Mouse (Mus musculus) heart, adult 10 weeks (tissue): ENCODE results near the gene Apba3. TPM values are rescaled to one million over a fixed set of nuclear protein-coding genes. Genes with fewer than 3 reads are reported as not detected.

Experiments
- polyA plus RNA-seq: library from polyadenylated mRNA; stranded (reverse); fragments of 350-450 nt; fragmentation: Illumina TruSeq; extraction: RNeasy Lipid Tissue Mini Kit (QIAGEN cat#74804); gene quantifications from one replicate; pipeline ENCODE4 v1.2.3, GENCODE M21; 2014; ENCODE audit warnings: low read depth, low replicate concordance

Apba3 gene
- 90.2 TPM for polyA plus RNA-seq

GRCm38 (mm10) chr10:81266211-81267105, at the start of gene Apba3, which contains the start of gene Mrpl54:
Gene Apba3 (plus strand): TSS chr10:81266960.
Gene Mrpl54 (minus strand): TSS chr10:81266934.

GRCm38 (mm10) chr10:81230438-81231332, 36.1 kb upstream of the Apba3 start, which contains the start of gene Atcay:
Gene Atcay (minus strand): TSS chr10:81230833.

DNA sequence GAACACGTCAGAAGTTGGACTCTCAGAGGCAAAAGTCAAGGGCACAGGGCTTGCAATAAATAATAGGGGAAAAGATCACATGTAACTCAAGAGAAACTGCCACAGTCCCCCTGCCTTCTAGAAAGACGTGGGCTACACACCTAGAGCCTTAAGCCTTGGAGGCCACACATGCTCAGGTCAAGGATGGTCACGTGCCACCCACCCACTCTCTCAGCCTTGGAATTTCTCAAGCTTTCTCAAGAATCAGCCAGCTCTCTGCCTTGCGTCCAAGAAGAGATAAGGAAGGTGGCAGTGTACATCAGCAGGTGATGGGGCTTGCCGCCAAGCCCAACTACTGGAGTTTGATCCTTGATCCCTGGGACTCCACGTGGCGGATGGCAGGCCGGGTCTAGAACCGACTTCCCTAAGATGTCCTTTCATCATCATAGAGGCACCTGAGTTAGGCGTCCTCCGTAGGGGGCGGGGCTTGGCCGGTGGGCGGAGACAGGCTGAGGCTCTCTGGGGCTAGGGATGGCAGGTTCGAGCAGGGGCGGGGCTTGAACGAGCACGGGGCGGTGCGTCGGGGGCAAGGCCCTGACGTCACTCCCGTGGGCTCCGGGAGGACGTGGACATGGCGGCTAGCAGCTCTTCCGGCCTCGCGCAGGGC, 34.1 kb upstream of the Apba3 start, which contains the start of gene Zfr2:
Zfr2 (plus strand) TSS at position 576 of the 646 bp plus-strand sequence.

DNA sequence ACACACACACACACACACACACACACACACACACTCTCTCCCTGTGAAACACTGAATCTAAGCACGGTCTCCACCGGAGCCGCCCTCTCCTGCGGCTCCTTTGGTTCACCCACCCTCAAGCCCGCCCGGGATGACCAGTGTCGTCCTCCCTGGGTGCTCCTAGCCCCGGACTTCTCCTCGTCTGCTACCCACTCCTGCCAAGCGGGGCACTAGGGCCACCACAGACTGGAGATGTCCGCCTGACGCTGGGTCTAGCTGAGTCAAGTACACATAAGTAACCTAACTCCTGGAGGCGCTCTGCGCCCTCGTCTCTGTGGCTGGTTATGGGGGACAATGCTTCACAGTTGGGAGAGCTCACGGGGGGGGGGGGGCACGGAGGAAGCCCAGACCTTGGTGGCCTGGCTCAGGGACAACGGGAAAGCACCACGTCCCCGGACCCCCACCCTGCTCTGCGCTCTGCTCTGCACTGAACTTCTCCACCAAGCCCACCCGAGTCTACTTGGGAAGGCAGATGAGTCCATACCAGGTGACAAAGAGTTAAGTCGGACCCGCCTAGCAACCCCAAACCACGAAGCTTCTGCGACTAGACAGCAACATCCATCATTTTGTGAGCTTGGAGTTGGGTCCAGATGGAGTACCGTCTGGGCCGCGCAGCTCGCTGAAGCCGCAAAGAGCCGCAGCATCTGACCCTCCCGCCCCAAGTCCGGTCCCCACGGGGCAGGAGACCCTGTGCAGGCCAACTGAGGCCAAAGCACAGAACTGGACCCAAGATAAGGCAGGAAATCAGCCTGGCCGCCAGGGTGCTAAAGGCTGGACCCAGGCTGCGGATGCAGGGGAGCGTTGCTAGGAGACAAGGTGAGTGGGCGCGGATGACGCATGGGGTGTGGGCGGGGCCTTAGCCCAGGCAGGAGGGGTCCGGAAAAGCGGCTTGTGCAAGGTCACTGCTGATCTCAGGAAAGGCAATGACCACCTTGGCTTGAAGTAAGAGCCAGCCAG, 14.0 kb upstream of the Apba3 start, which contains the start of gene Matk:
Matk (plus strand) TSS at position 512 of the 996 bp plus-strand sequence.

DNA sequence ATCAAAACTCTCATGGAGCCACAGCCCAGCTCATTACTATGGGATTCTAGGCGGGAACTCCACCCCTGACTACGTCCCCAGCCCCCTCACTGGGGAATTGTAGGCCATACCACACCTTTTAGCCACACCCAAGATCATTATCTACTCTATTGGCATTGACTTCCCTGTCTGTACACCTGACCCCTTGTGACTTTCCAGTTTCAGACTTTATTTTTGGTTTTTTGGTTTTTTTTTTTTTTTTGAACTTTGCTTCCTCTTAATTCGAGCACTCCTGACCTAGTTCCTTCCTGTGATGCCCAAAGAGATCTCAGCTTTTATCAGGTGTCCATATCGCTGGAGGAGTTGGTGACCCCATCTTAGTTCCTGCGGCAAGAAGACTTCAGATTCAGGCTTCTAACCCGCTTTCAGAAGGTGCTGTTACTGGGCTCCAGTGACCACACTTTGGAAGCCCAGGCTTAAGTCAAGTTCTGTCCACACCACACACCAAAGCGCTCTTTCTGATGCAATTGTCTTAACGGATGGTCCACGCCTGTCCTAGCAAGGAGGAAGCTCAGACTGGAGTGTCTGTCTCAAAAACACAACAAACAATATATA, 24.8 kb downstream of the Apba3 start, which contains the start of gene Tjp3:
Tjp3 (minus strand) TSS at position 71 of the 594 bp plus-strand sequence.

DNA sequence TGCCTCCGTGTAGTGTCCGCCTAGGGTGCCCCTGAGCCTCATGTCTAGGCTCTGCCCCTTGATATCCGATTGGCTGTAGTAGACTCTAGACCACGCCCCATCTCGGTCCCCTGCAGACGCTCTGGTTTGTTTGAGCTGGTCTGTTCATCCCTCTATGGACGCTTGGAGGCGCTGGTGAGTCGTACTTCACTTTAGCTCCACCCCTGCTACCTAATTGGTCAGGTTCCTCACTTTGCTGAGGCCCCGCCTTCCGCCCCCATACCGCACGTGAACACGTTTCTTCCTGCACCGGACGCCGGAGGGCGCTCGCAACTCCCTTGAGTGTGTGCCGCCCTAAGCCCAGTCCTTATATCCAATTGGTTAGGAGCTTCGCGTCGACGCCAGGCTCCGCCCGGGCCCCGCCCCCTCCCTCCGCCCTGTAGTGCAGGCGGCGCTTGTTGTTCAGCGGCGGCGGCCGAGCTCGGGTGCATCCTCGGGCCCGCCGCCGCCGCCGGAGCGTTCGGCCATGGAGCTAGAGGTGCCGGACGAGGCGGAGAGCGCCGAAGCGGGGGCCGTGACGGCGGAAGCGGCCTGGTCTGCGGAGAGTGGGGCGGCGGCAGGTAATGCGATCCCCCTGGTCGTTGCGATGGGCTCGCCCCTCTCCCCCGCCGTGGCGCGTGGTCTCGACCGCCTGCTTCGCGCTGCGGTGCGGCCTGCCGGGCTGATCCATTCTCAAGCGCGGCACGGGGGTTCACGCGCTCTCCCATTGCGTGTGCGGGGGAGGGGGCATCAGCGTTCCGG, 26.0 kb downstream of the Apba3 start, which contains the start of gene Pip5k1c:
Pip5k1c (plus strand) TSS at position 410 of the 780 bp plus-strand sequence.

GRCm38 (mm10) chr10:81320550-81321347, 54.0 kb downstream of the Apba3 start, which contains the start of gene Cactin:
Gene Cactin (plus strand): TSS chr10:81321103.

Other genes starting within 250 kb of the Apba3 start
- gene Diras1, start 241.3 kb upstream of the Apba3 start, polyA plus RNA-seq: not detected
- gene Slc39a3, start 229.5 kb upstream of the Apba3 start, polyA plus RNA-seq: 13.6 TPM
- gene Sgta, start 206.8 kb upstream of the Apba3 start, polyA plus RNA-seq: 90.2 TPM
- gene Thop1, start 196.9 kb upstream of the Apba3 start, polyA plus RNA-seq: 12.6 TPM
- 0.26 TPM for gene Creb3l3, start 168.1 kb upstream of the Apba3 start, polyA plus RNA-seq
- gene Map2k2, start 161.0 kb upstream of the Apba3 start, polyA plus RNA-seq: 88.4 TPM
- gene Zbtb7a, start 131.7 kb upstream of the Apba3 start, polyA plus RNA-seq: 17.1 TPM
- gene Pias4, start 99.0 kb upstream of the Apba3 start, polyA plus RNA-seq: 17.0 TPM
- 1,037 TPM for gene Eef2, start 90.3 kb upstream of the Apba3 start, polyA plus RNA-seq
- 33.0 TPM for gene Dapk3, start 84.0 kb upstream of the Apba3 start, polyA plus RNA-seq
- not detected for gene 4930442H23Rik, start 83.1 kb upstream of the Apba3 start, polyA plus RNA-seq
- 4.1 TPM for gene Nmrk2, start 64.9 kb upstream of the Apba3 start, polyA plus RNA-seq
- gene Atcay, start 36.1 kb upstream of the Apba3 start, polyA plus RNA-seq: not detected
- 3.0 TPM for gene Zfr2, start 33.8 kb upstream of the Apba3 start, polyA plus RNA-seq
- 0.47 TPM for gene Matk, start 14.0 kb upstream of the Apba3 start, polyA plus RNA-seq
- gene Mrpl54, start within 50 bp of the Apba3 start, polyA plus RNA-seq: 123 TPM
- gene Tjp3, start 24.6 kb downstream of the Apba3 start, polyA plus RNA-seq: not detected
- 26.5 TPM for gene Pip5k1c, start 26.0 kb downstream of the Apba3 start, polyA plus RNA-seq
- 15.5 TPM for gene Cactin, start 54.1 kb downstream of the Apba3 start, polyA plus RNA-seq
- gene Tbxa2r, start 61.8 kb downstream of the Apba3 start, polyA plus RNA-seq: 2.3 TPM
- 3.9 TPM for gene Gipc3, start 76.3 kb downstream of the Apba3 start, polyA plus RNA-seq
- gene Hmg20b, start 83.5 kb downstream of the Apba3 start, polyA plus RNA-seq: 47.1 TPM
- gene Mfsd12, start 90.5 kb downstream of the Apba3 start, polyA plus RNA-seq: 6.7 TPM
- gene 4930404N11Rik, start 98.9 kb downstream of the Apba3 start, polyA plus RNA-seq: not detected
- 21.5 TPM for gene Fzr1, start 111.6 kb downstream of the Apba3 start, polyA plus RNA-seq
- gene Dohh, start 117.5 kb downstream of the Apba3 start, polyA plus RNA-seq: 54.8 TPM
- 2.0 TPM for gene Gm48551, start 117.5 kb downstream of the Apba3 start, polyA plus RNA-seq
- not detected for gene Gm48552, start 122.0 kb downstream of the Apba3 start, polyA plus RNA-seq
- gene Smim24, start 126.1 kb downstream of the Apba3 start, polyA plus RNA-seq: 6.5 TPM
- gene Nfic, start 188.7 kb downstream of the Apba3 start, polyA plus RNA-seq: 69.1 TPM
- 0.50 TPM for gene Celf5, start 215.7 kb downstream of the Apba3 start, polyA plus RNA-seq
- 59.9 TPM for gene Ncln, start 229.4 kb downstream of the Apba3 start, polyA plus RNA-seq
- gene S1pr4, start 233.2 kb downstream of the Apba3 start, polyA plus RNA-seq: 0.65 TPM